Mouse (Mus musculus) midbrain, embryonic 16.5 days (tissue): ENCODE measurements around the gene Dlst. TPM values are rescaled to one million over a fixed set of nuclear protein-coding genes. Genes with fewer than 3 reads are reported as not detected.

Source experiments
- ATAC-seq: fragments of 200-750 bp; cut with Nextera tagmentation; 2 replicates; pipeline ENCODE4 v1.8.0; 2017; ENCODE audit warnings: moderate TSS enrichment
- H3K27ac ChIP-seq: fragments of 300-500 bp; sonication (generic); 2 replicates; pipeline ENCODE4 v1.5.1; 2014; ENCODE audit warnings: mild to moderate bottlenecking, low read length, mixed read lengths
- H3K27me3 ChIP-seq: fragments of 300-500 bp; sonication (generic); 2 replicates; pipeline ENCODE4 v1.6.1; 2014; ENCODE audit warnings: low read depth, low read length, mixed read lengths; ENCODE audit not compliant: control insufficient read depth, insufficient read depth
- H3K36me3 ChIP-seq: fragments of 300-500 bp; sonication (generic); 2 replicates; pipeline ENCODE4 v1.6.1; 2014; ENCODE audit warnings: mild to moderate bottlenecking, low read length, moderate library complexity, mixed read lengths; ENCODE audit not compliant: control insufficient read depth, insufficient read depth
- H3K4me1 ChIP-seq: fragments of 300-500 bp; sonication (generic); 2 replicates; pipeline ENCODE4 v1.6.1; 2014; ENCODE audit warnings: mild to moderate bottlenecking, low read length, mixed read lengths; ENCODE audit not compliant: control insufficient read depth, insufficient read depth
- H3K4me2 ChIP-seq: fragments of 300-500 bp; sonication (generic); 2 replicates; pipeline ENCODE4 v1.6.1; 2014; ENCODE audit warnings: mild to moderate bottlenecking, low read length, mixed read lengths
- H3K4me3 ChIP-seq: fragments of 300-500 bp; sonication (generic); 2 replicates; pipeline ENCODE4 v1.5.1; 2014; ENCODE audit warnings: low read depth, mild to moderate bottlenecking, low read length, moderate library complexity, mixed read lengths
- H3K9ac ChIP-seq: fragments of 300-500 bp; sonication (generic); 2 replicates; pipeline ENCODE4 v1.6.1; 2014; ENCODE audit warnings: low read depth, low read length, mixed read lengths
- H3K9me3 ChIP-seq: fragments of 300-500 bp; sonication (generic); replicated peaks from 2 replicates; pipeline ENCODE4 v1.6.1; 2014; ENCODE audit warnings: mild to moderate bottlenecking, low read length, mixed read lengths; ENCODE audit not compliant: control insufficient read depth, poor library complexity, severe bottlenecking
- WGBS: fragments of 180-500 bp; shearing (Covaris S2); extraction: QIAGEN DNeasy Blood & Tissue Kit; methylation state at CpG from one replicate; pipeline ENCODE4 v1.1.7; 2014; 5-methylcytosine and 5-hydroxymethylcytosine counted together
- polyA plus RNA-seq: library from polyadenylated mRNA; unstranded; fragments of >200 nt; fragmentation: Nextera tagmentation; extraction: Ambion mirVana; gene quantifications from 2 replicates; pipeline ENCODE4 v1.2.1, GENCODE M21; 2015

The Dlst gene
- 103 and 104 TPM in 2 replicates for polyA plus RNA-seq

GRCm38 (mm10) chr12:85110698-85111592, at the start of gene Dlst, which contains the start of gene Prox2:
Gene Dlst, plus strand, starts transcription at chr12:85110833.
Gene Prox2, minus strand, starts transcription at chr12:85110759.
- H3K4me1 ChIP-seq: peaks cover 26% of the 10 kb centered on the region
- H3K27ac ChIP-seq: peak within 1 kb of the TSS; percentile 81
- under 1% methylated on average over 83 of the region's 83 CpGs for WGBS
- peak within 1 kb of the TSS; percentile 97 for H3K4me2 ChIP-seq
- no peaks in the 10 kb centered on the region for H3K27me3 ChIP-seq
- peak; percentile 97 for ATAC-seq
- H3K9me3 ChIP-seq: no peaks in the 10 kb centered on the region
- peak within 1 kb of the TSS; percentile 99 for H3K4me3 ChIP-seq
- H3K36me3 ChIP-seq: peaks cover 9% of the 10 kb centered on the region; the same call in 1 of the 2 replicates
- peak within 1 kb of the TSS; percentile 97 for H3K9ac ChIP-seq

GRCm38 (mm10) chr12:85071043-85071442, 39.6 kb upstream of the Dlst start:
- Histone ChIP-seq H3K36me3 (peaks cover 10% of the 10 kb centered on the region; the same call in 1 of the 2 replicates), H3K9me3 (no peaks in the 10 kb centered on the region), H3K9ac (no peak overlapping the region), H3K27ac (no peak overlapping the region), H3K4me1 (no peaks in the 10 kb centered on the region), H3K4me3 (no peak overlapping the region), H3K27me3 (no peaks in the 10 kb centered on the region), H3K4me2 (no peak overlapping the region)
- no peak for ATAC-seq

DNA sequence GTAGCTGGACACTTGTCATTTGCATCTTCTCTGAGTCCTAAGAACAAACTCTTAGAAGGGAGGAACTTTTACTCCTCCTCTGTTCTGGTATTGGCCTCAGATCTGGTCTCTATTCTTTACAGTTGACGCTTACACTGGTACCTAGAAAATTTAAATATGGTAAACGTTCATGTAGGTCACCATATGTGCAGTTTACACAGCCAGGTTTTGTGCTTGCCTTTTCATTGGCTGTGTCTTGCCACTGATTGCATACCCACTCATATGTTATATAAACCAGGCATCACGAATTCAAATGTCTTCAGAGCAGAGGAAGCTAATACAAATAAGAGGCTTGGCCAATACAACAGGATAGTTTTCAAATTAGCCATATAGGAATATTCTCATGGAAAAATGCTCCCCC, 33.5 kb upstream of the Dlst start:
- Histone ChIP-seq H3K9me3 (no peaks in the 10 kb centered on the region), H3K27me3 (no peaks in the 10 kb centered on the region), H3K27ac (no peak overlapping the region), H3K4me3 (no peak overlapping the region), H3K36me3 (peaks cover 10% of the 10 kb centered on the region; the same call in 1 of the 2 replicates), H3K9ac (no peak overlapping the region), H3K4me1 (no peaks in the 10 kb centered on the region), H3K4me2 (no peak overlapping the region)
- no peak for ATAC-seq
- 90% methylated on average over 3 of the region's 3 CpGs for WGBS

DNA sequence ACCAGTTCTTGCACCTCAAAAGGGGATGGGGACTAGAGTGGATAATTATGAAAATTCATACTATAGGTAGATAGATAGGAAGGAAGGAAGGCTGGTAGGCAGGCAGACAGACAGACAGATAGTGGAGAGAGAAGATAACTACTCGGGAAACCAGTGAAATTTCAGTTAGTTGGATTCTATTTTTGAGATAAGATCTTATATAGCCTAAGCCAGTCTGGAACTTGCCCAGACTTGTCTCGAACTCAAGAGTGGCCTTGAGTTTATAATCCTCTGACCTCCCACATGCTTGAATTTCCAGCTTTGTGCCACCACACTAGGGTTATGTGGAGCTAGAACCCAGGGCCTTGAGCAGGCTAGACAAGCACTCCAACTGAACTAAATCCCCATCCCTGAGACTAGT, 26.4 kb upstream of the Dlst start:
- Histone ChIP-seq H3K27me3 (no peaks in the 10 kb centered on the region), H3K9me3 (no peaks in the 10 kb centered on the region), H3K4me3 (no peak overlapping the region), H3K36me3 (no peaks in the 10 kb centered on the region; the same call in 1 of the 2 replicates), H3K9ac (no peak overlapping the region), H3K4me2 (no peak overlapping the region), H3K4me1 (no peaks in the 10 kb centered on the region), H3K27ac (no peak overlapping the region)
- 96% methylated on average over 2 of the region's 2 CpGs for WGBS
- no peak for ATAC-seq

- H3K4me2 ChIP-seq: no peak overlapping the region
- no peak overlapping the region for H3K4me3 ChIP-seq
- no peaks in the 10 kb centered on the region for H3K27me3 ChIP-seq
- H3K9me3 ChIP-seq: no peaks in the 10 kb centered on the region
- no peak overlapping the region for H3K9ac ChIP-seq
- H3K4me1 ChIP-seq: no peaks in the 10 kb centered on the region
- H3K36me3 ChIP-seq: no peaks in the 10 kb centered on the region; the same call in 1 of the 2 replicates
- no peak overlapping the region for H3K27ac ChIP-seq
- 88% methylated on average over 4 of the region's 4 CpGs for WGBS
- no peak for ATAC-seq
Observed at GRCm38 (mm10) chr12:85084941-85085340, 25.7 kb upstream of the Dlst start.

- Histone ChIP-seq H3K36me3 (no peaks in the 10 kb centered on the region; the same call in 1 of the 2 replicates), H3K4me3 (no peak overlapping the region), H3K27me3 (no peaks in the 10 kb centered on the region), H3K4me1 (no peaks in the 10 kb centered on the region), H3K4me2 (no peak overlapping the region), H3K9ac (no peak overlapping the region), H3K27ac (no peak overlapping the region), H3K9me3 (no peaks in the 10 kb centered on the region)
- no peak for ATAC-seq
- WGBS: 95% methylated on average over 12 of the region's 12 CpGs
Observed at GRCm38 (mm10) chr12:85087845-85088244, 22.8 kb upstream of the Dlst start.

DNA sequence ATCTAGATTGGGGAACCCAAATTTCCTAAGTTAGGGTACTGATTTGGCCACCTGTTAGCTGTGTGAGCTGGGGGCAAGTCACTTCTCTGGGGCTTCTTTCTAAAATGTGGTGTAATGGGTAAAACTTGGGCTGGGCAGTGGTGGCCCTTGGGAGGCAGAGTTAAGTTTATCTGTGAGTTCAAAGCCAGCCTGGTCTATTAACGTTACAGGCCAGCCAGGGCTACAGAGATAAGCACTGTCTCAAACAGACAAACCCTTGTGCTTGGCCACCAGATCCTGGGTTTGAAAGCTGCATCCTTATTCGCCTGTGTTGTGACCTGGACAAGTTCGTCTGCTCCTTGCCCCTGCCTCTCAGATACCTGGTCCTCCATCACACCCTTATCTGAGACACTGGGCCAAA, 19.4 kb upstream of the Dlst start:
- H3K36me3 ChIP-seq: no peaks in the 10 kb centered on the region; the same call in 1 of the 2 replicates
- H3K4me1 ChIP-seq: no peaks in the 10 kb centered on the region
- no peak for ATAC-seq
- no peak overlapping the region for H3K9ac ChIP-seq
- 84% methylated on average over 3 of the region's 3 CpGs for WGBS
- no peak overlapping the region for H3K4me2 ChIP-seq
- H3K27me3 ChIP-seq: no peaks in the 10 kb centered on the region
- H3K4me3 ChIP-seq: no peak overlapping the region
- H3K9me3 ChIP-seq: no peaks in the 10 kb centered on the region
- no peak overlapping the region for H3K27ac ChIP-seq

DNA sequence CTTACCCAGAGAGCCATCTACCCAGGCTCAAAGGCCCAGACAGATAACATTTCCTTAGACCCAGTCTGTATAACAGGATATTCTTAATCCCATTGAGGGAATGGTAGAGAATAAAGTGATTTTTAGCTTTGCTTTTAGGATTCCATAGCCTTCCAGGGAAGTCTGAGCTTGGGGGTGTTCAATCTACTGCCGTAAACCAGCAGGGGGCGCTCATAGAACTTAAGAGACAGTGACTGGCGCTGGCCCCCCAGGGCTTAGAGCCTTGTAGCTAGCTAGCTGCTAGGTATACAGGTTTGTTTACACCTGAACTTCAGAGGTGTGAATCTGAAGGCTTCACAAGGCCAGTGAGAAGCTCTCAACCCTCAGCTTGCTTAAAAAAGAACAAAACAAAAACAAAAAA, 18.4 kb upstream of the Dlst start:
- no peaks in the 10 kb centered on the region for H3K27me3 ChIP-seq
- H3K4me2 ChIP-seq: no peak overlapping the region
- H3K4me1 ChIP-seq: no peaks in the 10 kb centered on the region
- H3K36me3 ChIP-seq: no peaks in the 10 kb centered on the region; the same call in 1 of the 2 replicates
- no peak for ATAC-seq
- H3K4me3 ChIP-seq: no peak overlapping the region
- no peaks in the 10 kb centered on the region for H3K9me3 ChIP-seq
- no peak overlapping the region for H3K27ac ChIP-seq
- 9% methylated on average over 3 of the region's 3 CpGs for WGBS
- H3K9ac ChIP-seq: no peak overlapping the region

DNA sequence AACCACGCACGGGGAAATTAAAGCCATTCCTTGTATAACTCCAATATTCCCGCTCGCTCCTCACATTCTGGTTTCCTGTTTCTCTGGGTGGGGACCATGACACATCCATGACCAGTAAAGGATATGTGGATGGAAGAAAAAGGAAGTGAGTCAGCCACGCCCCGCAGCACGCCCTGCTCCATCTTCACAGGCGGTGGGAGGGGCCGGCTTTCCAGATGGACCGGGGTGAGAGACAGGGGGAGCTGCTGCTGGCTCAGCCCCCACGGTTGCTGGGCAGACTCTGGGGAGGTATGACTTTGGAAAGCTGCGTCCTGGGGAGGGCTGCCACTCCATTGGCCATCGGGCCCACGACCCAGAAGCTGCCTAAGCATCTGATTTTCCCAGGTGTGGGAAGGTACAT, 16.6 kb upstream of the Dlst start:
- no peaks in the 10 kb centered on the region for H3K27me3 ChIP-seq
- no peak for ATAC-seq
- no peak overlapping the region for H3K9ac ChIP-seq
- H3K27ac ChIP-seq: no peak overlapping the region
- H3K9me3 ChIP-seq: no peaks in the 10 kb centered on the region
- no peak overlapping the region for H3K4me3 ChIP-seq
- H3K4me2 ChIP-seq: no peak overlapping the region
- no peaks in the 10 kb centered on the region for H3K36me3 ChIP-seq
- no peaks in the 10 kb centered on the region for H3K4me1 ChIP-seq
- 42% methylated on average over 14 of the region's 14 CpGs for WGBS
